Mouse (Mus musculus): Measurements from ENCODE around the gene Phf1. TPM values are rescaled to one million over a fixed set of nuclear protein-coding genes. Genes with fewer than 3 reads are reported as not detected.
"Not testable (repeated sequence)": the region's sequence is repeated elsewhere in the genome, so short reads cannot be mapped to it uniquely, and the experiment has no call there.

Phf1 gene
- polyA plus RNA-seq, 1 experiment from 2014 or later = 2.5 TPM

- peak; percentile 26; the same call in 1 of the 2 replicates for TF ChIP-seq CTCF (IDR thresholded peaks at IDR 0.05; ENCODE audit: low read depth)
- H3K9ac ChIP-seq (replicated peaks); H3K27ac ChIP-seq (ENCODE audit: low read depth); H3K4me2 ChIP-seq (ENCODE audit: low read depth, low read length); DNase-seq; H3K27me3 ChIP-seq (ENCODE audit: insufficient read depth, low read length); ATAC-seq; H3K4me3 ChIP-seq (ENCODE audit: low read depth, low read length); H3K9me3 ChIP-seq (ENCODE audit: low read length): not testable (repeated sequence)
- 82% methylated on average over 6 of the region's 6 CpGs for WGBS (ENCODE audit: insufficient replicate concordance)
- peaks cover 13% of the 10 kb centered on the region for H3K36me3 ChIP-seq (replicated peaks; ENCODE audit: insufficient read depth, low read length)
- H3K4me1 ChIP-seq (ENCODE audit: insufficient read depth) = peaks cover 10% of the 10 kb centered on the region
Observed at GRCm38 (mm10) chr17:26977354-26977753, 44.5 kb downstream of the Phf1 start.

DNA sequence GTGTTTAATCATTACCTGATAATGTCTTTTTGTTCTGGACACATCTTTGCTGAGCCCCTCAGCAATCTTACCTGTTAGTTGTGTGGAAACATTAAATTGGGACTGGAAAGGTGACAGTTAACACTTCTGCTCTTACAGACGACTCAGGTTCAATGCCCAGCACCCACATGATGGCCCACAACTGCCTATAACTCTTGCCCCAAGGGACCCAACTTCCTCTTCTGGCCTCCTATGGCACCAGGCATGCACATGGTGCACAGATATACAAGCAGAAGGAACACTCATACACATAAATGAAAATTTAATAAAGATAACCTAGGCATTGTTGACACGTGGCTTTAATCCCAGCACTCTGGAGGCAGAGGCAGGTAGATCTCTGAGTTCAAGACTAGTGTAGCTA lies 46.6 kb downstream of the Phf1 start:
- no peak overlapping the region for H3K4me2 ChIP-seq (ENCODE audit: low read depth, low read length)
- 43% methylated on average over 2 of the region's 2 CpGs for WGBS (ENCODE audit: insufficient replicate concordance)
- H3K36me3 ChIP-seq (replicated peaks; ENCODE audit: insufficient read depth, low read length) = peaks cover 13% of the 10 kb centered on the region
- H3K4me1 ChIP-seq (ENCODE audit: insufficient read depth) = peaks cover under 1% of the 10 kb centered on the region
- no peak for TF ChIP-seq EP300 (IDR thresholded peaks at IDR 0.05; ENCODE audit: low read depth)
- no peak for TF ChIP-seq CTCF (IDR thresholded peaks at IDR 0.05; ENCODE audit: low read depth)
- H3K27me3 ChIP-seq (ENCODE audit: insufficient read depth, low read length) = no peaks in the 10 kb centered on the region
- H3K9me3 ChIP-seq (ENCODE audit: low read length) = no peaks in the 10 kb centered on the region
- H3K9ac ChIP-seq (replicated peaks) = no peak overlapping the region
- H3K4me3 ChIP-seq (ENCODE audit: low read depth, low read length) = no peak overlapping the region
- no peak for DNase-seq
- no peak for ATAC-seq
- H3K27ac ChIP-seq (ENCODE audit: low read depth) = no peak overlapping the region

- TF ChIP-seq CTCF (IDR thresholded peaks at IDR 0.05; ENCODE audit: low read depth) = no peak
- no peak for TF ChIP-seq EP300 (IDR thresholded peaks at IDR 0.05; ENCODE audit: low read depth)
- no peak overlapping the region for H3K27ac ChIP-seq (ENCODE audit: low read depth)
- no peaks in the 10 kb centered on the region for H3K27me3 ChIP-seq (ENCODE audit: insufficient read depth, low read length)
- no peaks in the 10 kb centered on the region for H3K9me3 ChIP-seq (ENCODE audit: low read length)
- peaks cover 7% of the 10 kb centered on the region for H3K36me3 ChIP-seq (replicated peaks; ENCODE audit: insufficient read depth, low read length)
- no peak overlapping the region for H3K4me3 ChIP-seq (ENCODE audit: low read depth, low read length)
- ATAC-seq (no peak), DNase-seq (no peak)
- H3K9ac ChIP-seq (replicated peaks) = no peak overlapping the region
- 31% methylated on average over 2 of the region's 2 CpGs for WGBS (ENCODE audit: insufficient replicate concordance)
- H3K4me1 ChIP-seq (ENCODE audit: insufficient read depth) = no peaks in the 10 kb centered on the region
- H3K4me2 ChIP-seq (ENCODE audit: low read depth, low read length) = no peak overlapping the region
Observed at GRCm38 (mm10) chr17:26981050-26981449, 48.2 kb downstream of the Phf1 start.

- Histone ChIP-seq H3K27ac (ENCODE audit: low read depth) (no peak overlapping the region), H3K4me3 (ENCODE audit: low read depth, low read length) (no peak overlapping the region), H3K27me3 (ENCODE audit: insufficient read depth, low read length) (no peaks in the 10 kb centered on the region), H3K4me2 (ENCODE audit: low read depth, low read length) (no peak overlapping the region), H3K36me3 (replicated peaks; ENCODE audit: insufficient read depth, low read length) (no peaks in the 10 kb centered on the region; the same call in 1 of the 2 replicates), H3K4me1 (ENCODE audit: insufficient read depth) (no peaks in the 10 kb centered on the region), H3K9me3 (ENCODE audit: low read length) (0 out of 2 replicates have a peak, but pooled peaks cover 2% of the 10 kb centered on the region), H3K9ac (replicated peaks) (no peak overlapping the region)
- TF ChIP-seq CTCF (IDR thresholded peaks at IDR 0.05; ENCODE audit: low read depth) (no peak), EP300 (IDR thresholded peaks at IDR 0.05; ENCODE audit: low read depth) (no peak)
- no peak for ATAC-seq
- DNase-seq = no peak
- 88% methylated on average over 4 of the region's 4 CpGs for WGBS (ENCODE audit: insufficient replicate concordance)
Observed at GRCm38 (mm10) chr17:26983382-26983781, 50.5 kb downstream of the Phf1 start.

DNA sequence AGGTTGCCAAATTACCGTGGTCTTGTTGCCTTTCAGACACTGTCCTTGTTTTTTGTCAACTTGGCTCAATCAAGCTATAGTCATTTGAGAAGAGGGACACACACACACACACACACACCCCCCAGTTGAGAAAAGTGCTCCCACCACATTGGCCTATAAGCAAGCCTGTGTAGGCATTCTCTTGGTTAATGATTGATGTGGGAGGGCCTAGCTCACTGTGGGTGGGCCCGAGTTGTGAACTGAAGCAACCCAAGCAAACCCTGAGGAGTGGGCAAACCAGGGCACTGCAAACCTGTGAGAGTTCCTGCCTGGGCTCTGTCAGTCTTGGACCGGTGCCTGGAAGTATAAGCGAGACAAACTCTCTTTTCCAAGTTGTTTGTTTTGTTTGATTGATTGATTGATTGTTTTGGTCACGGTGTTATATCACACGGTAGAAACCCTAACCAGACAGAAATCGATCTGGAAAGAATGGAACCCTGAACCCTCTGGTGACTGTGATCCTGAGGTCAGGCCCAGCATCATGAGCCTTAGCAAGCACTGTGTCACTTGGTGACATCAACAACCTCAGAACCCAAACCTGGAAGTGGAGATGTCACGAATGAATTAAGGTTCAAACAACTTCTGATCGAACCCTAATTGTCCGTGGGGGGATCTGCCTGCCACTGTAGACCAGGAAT lies 52.8 kb downstream of the Phf1 start:
- Histone ChIP-seq H3K9ac (replicated peaks) (no peak overlapping the region), H3K4me2 (ENCODE audit: low read depth, low read length) (peak overlapping the region; percentile 36), H3K27ac (ENCODE audit: low read depth) (peak overlapping the region; percentile 39; the same call in 1 of the 2 replicates), H3K4me3 (ENCODE audit: low read depth, low read length) (no peak overlapping the region), H3K27me3 (ENCODE audit: insufficient read depth, low read length) (no peaks in the 10 kb centered on the region), H3K36me3 (replicated peaks; ENCODE audit: insufficient read depth, low read length) (no peaks in the 10 kb centered on the region), H3K4me1 (ENCODE audit: insufficient read depth) (no peaks in the 10 kb centered on the region), H3K9me3 (ENCODE audit: low read length) (0 out of 2 replicates have a peak, but pooled peaks cover 2% of the 10 kb centered on the region)
- peak; percentile 55 for DNase-seq
- TF ChIP-seq CTCF (IDR thresholded peaks at IDR 0.05; ENCODE audit: low read depth) (no peak), EP300 (IDR thresholded peaks at IDR 0.05; ENCODE audit: low read depth) (peak; percentile 9; the same call in 1 of the 2 replicates)
- 70% methylated on average over 10 of the region's 10 CpGs for WGBS (ENCODE audit: insufficient replicate concordance)
- peak; percentile 93 for ATAC-seq

Small RNAs within 50 kb of the gene (microRNA-seq; reads per million reads assigned to microRNA genes)
- gene Gm27775 = not detected
- not detected for gene Mir3083
- not detected for gene Mir6968

Other genes starting within 250 kb of the Phf1 start
- 5.8 and 7.5 TPM in 2 replicates for gene Crebrf, start 217.4 kb upstream of the Phf1 start, polyA plus RNA-seq (2015; fragmentation: Nextera tagmentation; extraction: Ambion mirVana)
- 18.6 and 19.7 TPM in 2 replicates for gene Bnip1, start 152.0 kb upstream of the Phf1 start, polyA plus RNA-seq (2015; fragmentation: Nextera tagmentation; extraction: Ambion mirVana)
- gene Nkx2-5, start 88.0 kb upstream of the Phf1 start, polyA plus RNA-seq (2015; fragmentation: Nextera tagmentation; extraction: Ambion mirVana) = not detected in 2 replicates
- gene Kifc5b, start 16.0 kb upstream of the Phf1 start, polyA plus RNA-seq (2015; fragmentation: Nextera tagmentation; extraction: Ambion mirVana) = 1.6 and 2.7 TPM in 2 replicates
- gene Cuta, start 6.5 kb downstream of the Phf1 start, polyA plus RNA-seq (2015; fragmentation: Nextera tagmentation; extraction: Ambion mirVana) = 83.4 and 87.1 TPM in 2 replicates
- gene Syngap1, start 8.2 kb downstream of the Phf1 start, polyA plus RNA-seq (2015; fragmentation: Nextera tagmentation; extraction: Ambion mirVana) = 0.19 and 0.33 TPM in 2 replicates
- gene Zbtb9, start 40.1 kb downstream of the Phf1 start, polyA plus RNA-seq (2015; fragmentation: Nextera tagmentation; extraction: Ambion mirVana) = 3.3 and 4.4 TPM in 2 replicates
- gene Bak1, start 96.0 kb downstream of the Phf1 start, polyA plus RNA-seq (2015; fragmentation: Nextera tagmentation; extraction: Ambion mirVana) = 2.7 and 2.9 TPM in 2 replicates
- 0.36 and 0.45 TPM in 2 replicates for gene Itpr3, start 124.3 kb downstream of the Phf1 start, polyA plus RNA-seq (2015; fragmentation: Nextera tagmentation; extraction: Ambion mirVana)
- 101 and 107 TPM in 2 replicates for gene Uqcc2, start 200.9 kb downstream of the Phf1 start, polyA plus RNA-seq (2015; fragmentation: Nextera tagmentation; extraction: Ambion mirVana)
- 0.06 and 0.34 TPM in 2 replicates for gene Ip6k3, start 234.7 kb downstream of the Phf1 start, polyA plus RNA-seq (2015; fragmentation: Nextera tagmentation; extraction: Ambion mirVana)

All from liver, postnatal 0 days (tissue).